Mouse (Mus musculus): ENCODE data around the gene Ryk. TPM values are rescaled to one million over a fixed set of nuclear protein-coding genes. Genes with fewer than 3 reads are reported as not detected.

Ryk gene
- total RNA-seq, 2 experiments from 2014 or later, result 36.2 to 38.6 TPM

- no peak for DNase-seq (ENCODE audit: low spot score in 2 of 2)
These were observed 23.1 kb downstream of the Ryk start for GRCm38 (mm10) chr9:102857856-102858255.

GRCm38 (mm10) chr9:102858283-102858682 lies 23.6 kb downstream of the Ryk start:
- no peak for DNase-seq (ENCODE audit: low spot score in 2 of 2)

- DNase-seq (ENCODE audit: low spot score in 2 of 2), result no peak
These were observed 24.7 kb downstream of the Ryk start for GRCm38 (mm10) chr9:102859399-102859798.

GRCm38 (mm10) chr9:102859963-102860362 lies 25.2 kb downstream of the Ryk start:
- no peak for DNase-seq (ENCODE audit: low spot score in 2 of 2)

GRCm38 (mm10) chr9:102860802-102861469 lies 26.2 kb downstream of the Ryk start:
- DNase-seq (ENCODE audit: low spot score in 2 of 2), result no peak

GRCm38 (mm10) chr9:102861789-102862188 lies 27.1 kb downstream of the Ryk start:
- no peak for DNase-seq (ENCODE audit: low spot score in 2 of 2)

GRCm38 (mm10) chr9:102862260-102862659 lies 27.5 kb downstream of the Ryk start:
- DNase-seq (ENCODE audit: low spot score in 2 of 2), result no peak

- peak; percentile 70 to 74 for DNase-seq (ENCODE audit: low spot score in 2 of 2)
These were observed 29.3 kb downstream of the Ryk start for GRCm38 (mm10) chr9:102863876-102864545.

GRCm38 (mm10) chr9:102864931-102865330 lies 30.2 kb downstream of the Ryk start:
- no peak for DNase-seq (ENCODE audit: low spot score in 2 of 2)

- DNase-seq (ENCODE audit: low spot score in 2 of 2), result no peak
These were observed 31.4 kb downstream of the Ryk start for GRCm38 (mm10) chr9:102865946-102866737.

- peak; percentile 85 to 86 for DNase-seq (ENCODE audit: low spot score in 2 of 2)
These were observed 32.2 kb downstream of the Ryk start for GRCm38 (mm10) chr9:102866893-102867292.

GRCm38 (mm10) chr9:102867516-102867915 lies 32.8 kb downstream of the Ryk start:
- DNase-seq (ENCODE audit: low spot score in 2 of 2), result no peak

- DNase-seq (ENCODE audit: low spot score in 2 of 2), result no peak
These were observed 33.7 kb downstream of the Ryk start for GRCm38 (mm10) chr9:102868451-102868850.

- DNase-seq (ENCODE audit: low spot score in 2 of 2), result no peak
These were observed 41.5 kb downstream of the Ryk start for GRCm38 (mm10) chr9:102876054-102876690.

- no peak for DNase-seq (ENCODE audit: low spot score in 2 of 2)
These were observed 43.2 kb downstream of the Ryk start for GRCm38 (mm10) chr9:102877916-102878315.

GRCm38 (mm10) chr9:102879545-102879944 lies 44.8 kb downstream of the Ryk start:
- peak; percentile 69 to 71 for DNase-seq (ENCODE audit: low spot score in 2 of 2)

- DNase-seq (ENCODE audit: low spot score in 2 of 2), result no peak
These were observed 50.0 kb downstream of the Ryk start for GRCm38 (mm10) chr9:102884703-102885102.

- no peak for DNase-seq (ENCODE audit: low spot score in 2 of 2)
These were observed 55.4 kb downstream of the Ryk start for GRCm38 (mm10) chr9:102890166-102890565.

- DNase-seq (ENCODE audit: low spot score in 2 of 2), result no peak
These were observed 58.0 kb downstream of the Ryk start for GRCm38 (mm10) chr9:102892480-102893355.

- no peak for DNase-seq (ENCODE audit: low spot score in 2 of 2)
These were observed 58.7 kb downstream of the Ryk start for GRCm38 (mm10) chr9:102893356-102893870.
